Comparison of ENCODE assay signal across 9 mouse cellular contexts in the genomic region with DNA sequence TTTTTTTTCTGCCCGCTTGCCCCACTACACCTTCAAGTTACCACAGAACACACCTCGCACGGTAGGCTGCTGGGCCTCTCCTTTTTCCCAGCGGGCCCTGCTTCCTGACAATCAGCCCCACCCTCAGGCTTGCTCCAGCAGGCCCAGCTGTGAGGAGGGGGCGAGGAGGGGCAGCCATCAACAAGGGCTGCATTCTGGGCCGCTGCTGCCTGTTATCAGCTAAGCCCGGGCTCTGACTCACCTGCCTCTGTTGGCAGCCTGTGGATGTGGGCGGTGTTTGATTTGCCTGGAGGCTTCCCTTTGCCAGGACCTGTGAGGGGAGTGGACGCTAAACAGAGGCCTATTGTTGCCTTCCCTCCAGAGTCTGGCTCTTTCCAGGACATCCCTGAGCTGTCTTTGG.
DNase-seq lines count a peak whose midpoint lies in the region; ATAC-seq lines count a peak whose summit lies in the region.
"Had no signal": no experiment of that assay in that cellular context is flagged by ENCODE, and none has a peak within 500 bp of the region (broad histone marks: within the 10 kb centered on the region; RNA-seq: fewer than 3 reads in every experiment).

No protein-coding gene starts in this region.

- 33% methylated on average over 8 of the region's 9 CpGs for WGBS in lung, embryonic 15.5 days

- DNase-seq in layer of hippocampus, adult 8-10 months (ENCODE audit: low spot score in 2 of 2) = peak; percentile 19 to 31
- DNase-seq in layer of hippocampus, postnatal 25 days (ENCODE audit: extremely low spot score in 1 of 2, low spot score in 1 of 2) = no peak
- DNase-seq in MN1 (ENCODE audit: low spot score) = peak; percentile 91
- DNase-seq in embryo, embryonic 10 days (ENCODE audit: low spot score) = peak; percentile 44
- DNase-seq in heart, postnatal 25 days (ENCODE audit: low spot score) = peak; percentile 71
- peak; percentile 55 for DNase-seq in thymus, postnatal 4 days
- no peak for DNase-seq in frontal cortex, postnatal 10 days (ENCODE audit: low spot score in 2 of 2)

- no peaks in the 10 kb centered on the region for H3K27me3 ChIP-seq in lung, embryonic 15.5 days

- peaks cover 29% of the 10 kb centered on the region for H3K4me1 ChIP-seq in lung, embryonic 15.5 days

- H3K9me3 ChIP-seq in lung, embryonic 15.5 days = no peaks in the 10 kb centered on the region

- no peaks in the 10 kb centered on the region for H3K36me3 ChIP-seq in lung, embryonic 15.5 days

- no peak overlapping the region for H3K9ac ChIP-seq in lung, embryonic 15.5 days

- H3K27ac ChIP-seq in lung, embryonic 15.5 days = peak overlapping the region; percentile 83

- H3K4me2 ChIP-seq in lung, embryonic 15.5 days = peak overlapping the region; percentile 9; the same call in 1 of the 2 replicates

- ATAC-seq in lung, embryonic 15.5 days (ENCODE audit: borderline replicate concordance, extremely low read depth, low FRiP score, low TSS enrichment) = peak; percentile 70

- H3K4me3 ChIP-seq in lung, embryonic 15.5 days = no peak overlapping the region
- H3K4me3 ChIP-seq: megakaryocyte, embryonic 14.5 days had no signal

- intact Hi-C loops in heart, postnatal 25 days (cut with DNase I) = loop anchor here (5.0 kb wide), 2 partner anchors 54 to 356 kb away; no protein-coding TSS in a partner anchor

Comparison
In these comparisons a context has a peak if more than half of its experiments do, and no peak if none do; other contexts are left out.
1. DNase-seq: peak in layer of hippocampus, adult 8-10 months (2 of 2), MN1 (single experiment), embryo, embryonic 10 days (single experiment), heart, postnatal 25 days (single experiment) and thymus, postnatal 4 days (single experiment); none in layer of hippocampus, postnatal 25 days (0 of 2) and frontal cortex, postnatal 10 days (0 of 2).